Mouse (Mus musculus) heart, postnatal 0 days (tissue): ENCODE measurements around the gene Hormad2.

Experiments used
- CTCF ChIP-seq: IDR thresholded peaks from 2 replicates; pipeline ENCODE4 v1.5.1; 2016; ENCODE audit warnings: antibody characterized with exemption, control low read depth, low read depth
- EP300 ChIP-seq: IDR thresholded peaks from 2 replicates; pipeline ENCODE4 v1.6.1; 2016; ENCODE audit warnings: antibody characterized with exemption, low read depth

- no peak for TF ChIP-seq EP300
- no peak for TF ChIP-seq CTCF
Observed at GRCm38 (mm10) chr11:4442280-4442679, 1.4 kb upstream of the Hormad2 start.
